Mouse (Mus musculus) CH12.LX (cell line): Measurements from ENCODE around the gene Strip1. TPM values are rescaled to one million over a fixed set of nuclear protein-coding genes. Genes with fewer than 3 reads are reported as not detected.
A peak's percentile ranks its signal among the peaks of the same experiment; 100 is the strongest.

Experiments used
- DNase-seq: peaks from one replicate; pipeline ENCODE4 v3.0.0-alpha.2; 2013; ENCODE audit errors: extremely low read depth
- H3K27ac ChIP-seq: 2 replicates; pipeline ENCODE4 v1.5.1; 2012; ENCODE audit warnings: low read depth, mild to moderate bottlenecking, control low read depth, moderate library complexity; ENCODE audit not compliant: insufficient read depth
- H3K27me3 ChIP-seq: replicated peaks from 2 replicates; pipeline ENCODE3; 2012; ENCODE audit warnings: inconsistent platforms
- H3K36me3 ChIP-seq, 2 experiments: replicated peaks in 1 of 2; 2 replicates each; pipeline versions ENCODE3 to v1.6.1; 2012; ENCODE audit warnings: inconsistent platforms in 1 of 2, low read length in 1 of 2, mild to moderate bottlenecking in 1 of 2, mixed read lengths in 1 of 2, moderate library complexity in 1 of 2; ENCODE audit not compliant: control insufficient read depth in 1 of 2, insufficient read depth in 1 of 2
- H3K4me1 ChIP-seq, 2 experiments: 2 replicates each; pipeline ENCODE4 v1.6.1; 2012; ENCODE audit warnings: inconsistent platforms in 1 of 2, moderate library complexity in 1 of 2; ENCODE audit not compliant: insufficient read depth in 2 of 2, control insufficient read depth in 1 of 2
- H3K4me2 ChIP-seq: 2 replicates; pipeline ENCODE4 v1.6.1; 2012; ENCODE audit warnings: low read depth, mild to moderate bottlenecking, control low read depth; ENCODE audit not compliant: poor library complexity, insufficient read depth, severe bottlenecking
- H3K4me3 ChIP-seq, 3 experiments: fragments of 150-350 bp in 1 of 3; sonication (generic) in 1 of 3; replicated peaks in 1 of 3; 2 replicates each; pipeline versions ENCODE3 to v1.5.1; 2011 to 2012; ENCODE audit warnings: low read depth in 2 of 3, low read length in 2 of 3, mild to moderate bottlenecking in 2 of 3, moderate library complexity in 2 of 3, control low read depth in 1 of 3, improper control_type of control experiment in 1 of 3, inconsistent platforms in 1 of 3, mixed read lengths in 1 of 3; ENCODE audit not compliant: poor library complexity in 1 of 3
- H3K79me2 ChIP-seq: replicated peaks from 2 replicates; pipeline ENCODE4 v1.6.1; 2012; ENCODE audit warnings: mild to moderate bottlenecking, moderate library complexity; ENCODE audit not compliant: control insufficient read depth, poor library complexity, insufficient read depth, severe bottlenecking; ENCODE audit errors: extremely low read depth
- H3K9ac ChIP-seq: 2 replicates; pipeline ENCODE4 v1.6.1; 2012; ENCODE audit warnings: low read depth, mild to moderate bottlenecking, control low read depth, moderate library complexity; ENCODE audit not compliant: insufficient read depth
- H3K9me3 ChIP-seq: replicated peaks from 2 replicates; pipeline ENCODE3; 2012; ENCODE audit warnings: low read length, inconsistent platforms, mixed read lengths
- CHD1 ChIP-seq: IDR thresholded peaks from 2 replicates; pipeline ENCODE4 v1.6.1; 2012; ENCODE audit warnings: low read depth, low read length, improper control_type of control experiment, inconsistent platforms
- CHD2 ChIP-seq: IDR thresholded peaks from 2 replicates; pipeline ENCODE4 v1.6.1; 2011; ENCODE audit warnings: low read length, improper control_type of control experiment
- CTCF ChIP-seq, 2 experiments: IDR thresholded peaks in 1 of 2; conservative IDR thresholded peaks in 1 of 2; 2 replicates each; pipeline ENCODE4 v1.5.1; 2011 to 2012; ENCODE audit warnings: low read depth in 2 of 2, low read length in 2 of 2, improper control_type of control experiment in 1 of 2, inconsistent platforms in 1 of 2, mild to moderate bottlenecking in 1 of 2, moderate library complexity in 1 of 2
- E2F4 ChIP-seq: IDR thresholded peaks from 2 replicates; pipeline ENCODE4 v1.6.1; 2011; ENCODE audit warnings: low read depth, low read length, improper control_type of control experiment; ENCODE audit not compliant: insufficient replicate concordance
- ELF1 ChIP-seq: IDR thresholded peaks from 2 replicates; pipeline ENCODE4 v1.6.1; 2014; ENCODE audit warnings: low read depth, mild to moderate bottlenecking, inconsistent platforms, low read length, improper control_type of control experiment
- EP300 ChIP-seq: IDR thresholded peaks from 2 replicates; pipeline ENCODE4 v1.6.1; 2011; ENCODE audit warnings: low read length, improper control_type of control experiment
- GABPA ChIP-seq: IDR thresholded peaks from 2 replicates; pipeline ENCODE4 v1.6.1; 2012; ENCODE audit warnings: low read depth, low read length, improper control_type of control experiment, inconsistent platforms; ENCODE audit not compliant: insufficient replicate concordance
- HCFC1 ChIP-seq: IDR thresholded peaks from 2 replicates; pipeline ENCODE4 v1.6.1; 2012; ENCODE audit warnings: low read depth, mild to moderate bottlenecking, inconsistent platforms, low read length, improper control_type of control experiment
- KAT2A ChIP-seq: IDR thresholded peaks from 2 replicates; pipeline ENCODE4 v1.6.1; 2012; ENCODE audit warnings: low read length, improper control_type of control experiment, inconsistent platforms; ENCODE audit not compliant: insufficient replicate concordance
- MEF2A ChIP-seq: IDR thresholded peaks from 2 replicates; pipeline ENCODE4 v1.6.1; 2014; ENCODE audit warnings: low read depth, mild to moderate bottlenecking, inconsistent platforms, low read length, improper control_type of control experiment, borderline replicate concordance
- MXI1 ChIP-seq: IDR thresholded peaks from 2 replicates; pipeline ENCODE4 v1.6.1; 2011; ENCODE audit warnings: mild to moderate bottlenecking, low read depth, low read length, improper control_type of control experiment
- MYC ChIP-seq: IDR thresholded peaks from 2 replicates; pipeline ENCODE4 v1.6.1; 2011; ENCODE audit warnings: low read depth, mild to moderate bottlenecking, improper control_type of control experiment, low read length
- POLR2A ChIP-seq: IDR thresholded peaks from 2 replicates; pipeline ENCODE4 v1.6.1; 2011; ENCODE audit warnings: low read depth, mild to moderate bottlenecking, improper control_type of control experiment, low read length
- RAD21 ChIP-seq: IDR thresholded peaks from 2 replicates; pipeline ENCODE4 v1.6.1; 2011; ENCODE audit warnings: low read depth, mild to moderate bottlenecking, low read length, improper control_type of control experiment, moderate library complexity
- SIN3A ChIP-seq: IDR thresholded peaks from 2 replicates; pipeline ENCODE4 v1.6.1; 2012; ENCODE audit warnings: low read length, improper control_type of control experiment, inconsistent platforms
- SMC3 ChIP-seq: IDR thresholded peaks from 2 replicates; pipeline ENCODE4 v1.6.1; 2011; ENCODE audit warnings: low read depth, low read length, improper control_type of control experiment
- TCF12 ChIP-seq: IDR thresholded peaks from 2 replicates; pipeline ENCODE4 v1.6.1; 2014; ENCODE audit warnings: low read depth, mild to moderate bottlenecking, inconsistent platforms, low read length, improper control_type of control experiment
- USF2 ChIP-seq: conservative IDR thresholded peaks from 2 replicates; pipeline ENCODE4 v1.6.1; 2011; ENCODE audit warnings: low read depth, low read length, improper control_type of control experiment
- ZKSCAN1 ChIP-seq: IDR thresholded peaks from 2 replicates; pipeline ENCODE4 v1.6.1; 2012; ENCODE audit warnings: low read depth, inconsistent platforms, low read length, improper control_type of control experiment, borderline replicate concordance
- ZMIZ1 ChIP-seq: IDR thresholded peaks from 2 replicates; pipeline ENCODE4 v1.6.1; 2012; ENCODE audit warnings: low read depth, mild to moderate bottlenecking, inconsistent platforms, low read length, improper control_type of control experiment
- ZNF384 ChIP-seq: IDR thresholded peaks from 2 replicates; pipeline ENCODE4 v1.6.1; 2012; ENCODE audit warnings: low read depth, low read length, improper control_type of control experiment, inconsistent platforms
- dilution Hi-C: fragments of 300-500 bp; cut with MboI; formaldehyde crosslinking; loops from 2 replicates; pipeline ENCODE4 v1.14.3; 2020; ENCODE audit warnings: low sequenced_read_pairs; ENCODE audit not compliant: extremely low pct_unique_long_range_greater_than_20kb, extremely low pct_ligation_motif_present
- in situ Hi-C: fragments of 300-500 bp; cut with MboI; formaldehyde crosslinking; loops from 3 replicates; pipeline ENCODE4 v1.14.3; 2019; ENCODE audit warnings: low sequenced_read_pairs, low pct_ligation_motif_present, low pct_unique_long_range_greater_than_20kb, mixed read lengths
- polyA plus RNA-seq: library from polyadenylated mRNA; unstranded; fragments of >175 nt; gene quantifications from 2 replicates; pipeline ENCODE4 v1.2.1, GENCODE M21; 2012; ENCODE audit warnings: low read depth; ENCODE audit not compliant: insufficient read length
- total RNA-seq, 2 experiments: library from RNA; depleted of rRNA; stranded (reverse); fragments of 300-350 nt in 1 of 2; fragments of >200 nt in 1 of 2; gene quantifications; 2 replicates each; pipeline ENCODE4 v1.2.3; 2012 to 2014

Gene Strip1
- total and polyA plus RNA-seq, 3 experiments, result 18.4 to 28.2 (median 27.0) TPM

GRCm38 (mm10) chr3:107571205-107571604, 60.3 kb downstream of the Strip1 start:
- TF ChIP-seq SMC3, result peak; percentile 54
- TF ChIP-seq ELF1, result no peak
- no peak for TF ChIP-seq POLR2A
- TF ChIP-seq CTCF (conservative IDR thresholded peaks at IDR 0.05 in 1 of 2, IDR thresholded peaks at IDR 0.05 in 1 of 2; ENCODE audit: low read depth in 2 of 2, low read length in 2 of 2), result peak; percentile 48 to 71
- TF ChIP-seq RAD21, result peak; percentile 45
- TF ChIP-seq ZKSCAN1, result no peak
- TF ChIP-seq, all 38 proteins: peak for 3
- Histone ChIP-seq H3K27me3 (no peaks in the 10 kb centered on the region), H3K9ac (no peak overlapping the region), H3K4me3 (no peak overlapping the region), H3K4me1 (peaks cover 11 to 36% of the 10 kb centered on the region in 2 experiments; a peak in 3 of 4 replicates), H3K36me3 (no peaks in the 10 kb centered on the region), H3K4me2 (no peak overlapping the region), H3K9me3 (no peaks in the 10 kb centered on the region), H3K27ac (no peak overlapping the region), H3K79me2 (no peaks in the 10 kb centered on the region)
- dilution Hi-C loops (no loop called here), in situ Hi-C loops (no loop called here)
- DNase-seq, result peak; percentile 34

- in situ Hi-C loops (loop anchor here (10.0 kb wide), 1 partner anchor 296 kb away; no protein-coding TSS in a partner anchor), dilution Hi-C loops (no loop called here)
- Histone ChIP-seq H3K9me3 (no peaks in the 10 kb centered on the region), H3K4me1 (peaks cover 20 to 44% of the 10 kb centered on the region in 2 experiments), H3K27ac (no peak overlapping the region), H3K79me2 (no peaks in the 10 kb centered on the region), H3K4me3 (no peak overlapping the region), H3K27me3 (no peaks in the 10 kb centered on the region), H3K36me3 (no peaks in the 10 kb centered on the region), H3K4me2 (no peak overlapping the region), H3K9ac (no peak overlapping the region)
- no peak for TF ChIP-seq USF2
- no peak for TF ChIP-seq CHD1
- no peak for TF ChIP-seq HCFC1
- TF ChIP-seq SIN3A, result no peak
- TF ChIP-seq MEF2A, result no peak
- TF ChIP-seq POLR2A, result no peak
- no peak for TF ChIP-seq MYC
- no peak for DNase-seq
Measured at GRCm38 (mm10) chr3:107568721-107569120, 62.8 kb downstream of the Strip1 start.

- no peak for DNase-seq
- TF ChIP-seq ZNF384, result no peak
- no peak for TF ChIP-seq MEF2A
- no peak for TF ChIP-seq TCF12
- no peak for TF ChIP-seq ZKSCAN1
- TF ChIP-seq SIN3A, result no peak
- TF ChIP-seq GABPA, result no peak
- TF ChIP-seq KAT2A, result no peak
- TF ChIP-seq CTCF (conservative IDR thresholded peaks at IDR 0.05 in 1 of 2, IDR thresholded peaks at IDR 0.05 in 1 of 2; ENCODE audit: low read depth in 2 of 2, low read length in 2 of 2), result no peak
- no peak for TF ChIP-seq E2F4
- no peak for TF ChIP-seq POLR2A
- no peak for TF ChIP-seq MYC
- no peak for TF ChIP-seq ZMIZ1
- no peak for TF ChIP-seq CHD2
- no peak for TF ChIP-seq EP300
- TF ChIP-seq RAD21, result no peak
- TF ChIP-seq MXI1, result no peak
- H3K9ac ChIP-seq, result no peak overlapping the region
- no peaks in the 10 kb centered on the region for H3K27me3 ChIP-seq
- in situ Hi-C loops (loop anchor here (10.0 kb wide), 1 partner anchor 297 kb away; no protein-coding TSS in a partner anchor), dilution Hi-C loops (no loop called here)
- H3K4me2 ChIP-seq, result no peak overlapping the region
- no peak overlapping the region for H3K4me3 ChIP-seq
- no peaks in the 10 kb centered on the region for H3K79me2 ChIP-seq
- H3K36me3 ChIP-seq, result no peaks in the 10 kb centered on the region
- peaks cover 25 to 54% of the 10 kb centered on the region in 2 experiments for H3K4me1 ChIP-seq
- H3K27ac ChIP-seq, result no peak overlapping the region
- no peaks in the 10 kb centered on the region for H3K9me3 ChIP-seq
Measured at GRCm38 (mm10) chr3:107567766-107568165, 63.7 kb downstream of the Strip1 start.
